Mouse (Mus musculus) hindbrain, embryonic 16.5 days (tissue): ENCODE results near the gene Atp2b4. TPM values are rescaled to one million over a fixed set of nuclear protein-coding genes. Genes with fewer than 3 reads are reported as not detected.

Experiments used
- ATAC-seq: fragments of 200-750 bp; cut with Nextera tagmentation; 2 replicates; pipeline ENCODE4 v1.8.0; 2017; ENCODE audit warnings: moderate TSS enrichment, moderate library complexity
- H3K27ac ChIP-seq: fragments of 300-500 bp; sonication (generic); 2 replicates; pipeline ENCODE4 v1.5.1; 2014; ENCODE audit warnings: low read depth, mild to moderate bottlenecking, control low read depth, low read length, moderate library complexity
- H3K27me3 ChIP-seq: fragments of 300-500 bp; sonication (generic); replicated peaks from 2 replicates; pipeline ENCODE4 v1.6.1; 2014; ENCODE audit warnings: low read length; ENCODE audit not compliant: control insufficient read depth, insufficient read depth
- H3K36me3 ChIP-seq: fragments of 300-500 bp; sonication (generic); 2 replicates; pipeline ENCODE4 v1.6.1; 2014; ENCODE audit warnings: mild to moderate bottlenecking, low read length, moderate library complexity, mixed read lengths; ENCODE audit not compliant: control insufficient read depth, insufficient read depth
- H3K4me1 ChIP-seq: fragments of 300-500 bp; sonication (generic); 2 replicates; pipeline ENCODE4 v1.6.1; 2014; ENCODE audit warnings: low read depth, low read length; ENCODE audit not compliant: control insufficient read depth, insufficient read depth
- H3K4me2 ChIP-seq: fragments of 300-500 bp; sonication (generic); 2 replicates; pipeline ENCODE4 v1.6.1; 2014; ENCODE audit warnings: mild to moderate bottlenecking, low read length, control low read depth, moderate library complexity
- H3K4me3 ChIP-seq: fragments of 300-500 bp; sonication (generic); 2 replicates; pipeline ENCODE4 v1.5.1; 2014; ENCODE audit warnings: mild to moderate bottlenecking, low read length, control low read depth, moderate library complexity
- H3K9ac ChIP-seq: fragments of 300-500 bp; sonication (generic); 2 replicates; pipeline ENCODE4 v1.6.1; 2014; ENCODE audit warnings: low read depth, mild to moderate bottlenecking, control low read depth, low read length, moderate library complexity
- H3K9me3 ChIP-seq: fragments of 300-500 bp; sonication (generic); 2 replicates; pipeline ENCODE4 v1.6.1; 2014; ENCODE audit warnings: mild to moderate bottlenecking, low read length, moderate library complexity; ENCODE audit not compliant: control insufficient read depth
- WGBS: fragments of 180-500 bp; shearing (Covaris S2); extraction: QIAGEN DNeasy Blood & Tissue Kit; methylation state at CpG from one replicate; pipeline ENCODE4 v1.1.7; 2014; 5-methylcytosine and 5-hydroxymethylcytosine counted together
- polyA plus RNA-seq: library from polyadenylated mRNA; unstranded; fragments of >200 nt; fragmentation: Nextera tagmentation; extraction: Ambion mirVana; gene quantifications from 2 replicates; pipeline ENCODE4 v1.2.1, GENCODE M21; 2015

The Atp2b4 gene
- polyA plus RNA-seq, 1 experiment from 2014 or later, result 14.7 TPM

DNA sequence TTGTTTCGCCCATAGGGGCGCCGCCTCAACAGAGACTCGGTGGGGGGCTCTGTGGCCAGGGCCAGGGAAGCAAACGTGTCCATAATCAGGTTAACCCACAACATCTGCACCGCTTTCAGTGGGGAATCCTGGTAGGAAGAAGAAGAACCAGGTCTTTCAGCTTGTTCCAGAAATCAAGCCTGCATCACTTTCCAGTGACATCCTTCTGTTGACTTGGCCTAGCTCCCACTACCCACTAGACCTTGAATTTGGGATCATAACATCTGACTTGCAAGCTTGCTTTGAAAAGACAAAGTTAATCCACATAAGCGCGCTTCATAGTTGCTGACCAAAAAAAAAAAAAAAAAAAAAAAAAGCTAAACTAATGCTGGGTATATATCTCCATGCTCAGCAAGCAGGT lies 82.1 kb downstream of the Atp2b4 start:
- Histone ChIP-seq H3K9me3 (no peaks in the 10 kb centered on the region), H3K4me2 (no peak overlapping the region), H3K27ac (no peak overlapping the region), H3K27me3 (no peaks in the 10 kb centered on the region), H3K36me3 (no peaks in the 10 kb centered on the region), H3K4me1 (no peaks in the 10 kb centered on the region), H3K9ac (no peak overlapping the region), H3K4me3 (no peak overlapping the region)
- no peak for ATAC-seq
- 95% methylated on average over 8 of the region's 8 CpGs for WGBS

DNA sequence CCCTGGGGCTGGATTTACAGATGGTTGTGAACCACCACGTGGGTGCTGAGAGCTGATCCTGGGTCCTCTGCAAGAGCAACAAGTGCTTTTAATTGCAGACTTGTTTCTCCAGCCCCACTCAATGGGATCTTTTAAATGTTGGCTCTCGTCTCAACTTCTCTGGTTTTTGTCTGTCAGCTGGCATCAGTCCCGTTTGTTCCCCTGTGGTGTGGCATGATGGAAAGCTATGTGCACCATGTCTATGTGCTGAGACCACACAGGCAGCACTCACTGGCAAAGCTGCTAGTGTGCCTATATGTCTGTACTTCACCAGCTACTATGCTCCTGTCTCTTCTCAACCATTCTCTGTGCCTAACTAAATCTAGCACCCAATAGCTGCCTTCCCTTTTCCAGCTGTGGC lies 82.5 kb downstream of the Atp2b4 start:
- WGBS, result 65% methylated on average over 3 of the region's 3 CpGs
- H3K4me1 ChIP-seq, result no peaks in the 10 kb centered on the region; the same call in 1 of the 2 replicates
- H3K4me3 ChIP-seq, result no peak overlapping the region
- no peaks in the 10 kb centered on the region for H3K36me3 ChIP-seq
- H3K9me3 ChIP-seq, result no peaks in the 10 kb centered on the region
- no peak overlapping the region for H3K9ac ChIP-seq
- H3K4me2 ChIP-seq, result no peak overlapping the region
- no peak for ATAC-seq
- H3K27me3 ChIP-seq, result no peaks in the 10 kb centered on the region
- no peak overlapping the region for H3K27ac ChIP-seq

DNA sequence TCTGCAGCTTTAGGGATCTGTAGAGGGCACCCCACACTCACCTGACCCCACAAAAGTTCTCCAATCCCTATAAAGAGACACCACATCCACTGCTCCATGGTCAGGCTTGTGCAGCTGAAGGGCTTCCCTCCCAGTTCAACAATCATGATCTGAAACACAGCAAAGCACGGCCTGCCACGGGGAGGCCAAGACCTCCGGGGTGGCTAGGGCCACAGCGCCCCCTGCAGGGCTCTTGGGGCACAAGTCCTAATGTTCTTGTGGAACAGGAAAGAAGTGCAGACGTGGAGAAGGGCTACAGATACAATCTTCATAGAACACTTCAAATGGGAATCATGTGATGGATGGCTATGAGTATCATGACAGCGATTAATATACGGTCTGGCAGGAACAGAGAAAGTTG lies 84.4 kb downstream of the Atp2b4 start:
- ATAC-seq, result no peak
- no peaks in the 10 kb centered on the region for H3K36me3 ChIP-seq

DNA sequence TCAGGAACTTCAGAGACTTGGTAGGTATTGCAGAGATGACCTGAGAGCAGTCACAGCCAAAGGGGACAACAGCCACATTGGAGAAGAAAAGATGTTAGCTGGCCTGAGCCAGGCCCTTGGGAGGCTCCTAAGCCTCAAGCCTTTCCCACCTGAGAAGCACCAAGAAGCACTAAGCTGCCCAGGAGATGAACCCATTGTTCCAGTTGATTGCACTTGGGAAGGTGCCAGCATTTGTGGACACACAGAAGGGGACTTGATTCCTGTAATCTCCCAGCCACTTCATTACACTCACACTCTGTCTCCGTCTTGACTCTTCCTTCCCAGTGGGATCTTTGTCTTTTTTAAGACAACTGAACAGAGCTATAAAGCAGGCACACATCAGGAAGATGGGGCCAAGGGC lies 85.7 kb downstream of the Atp2b4 start:
- Histone ChIP-seq H3K9me3 (no peaks in the 10 kb centered on the region), H3K4me2 (no peak overlapping the region), H3K27ac (no peak overlapping the region), H3K27me3 (no peaks in the 10 kb centered on the region), H3K4me1 (no peaks in the 10 kb centered on the region; the same call in 1 of the 2 replicates), H3K36me3 (no peaks in the 10 kb centered on the region), H3K9ac (no peak overlapping the region), H3K4me3 (no peak overlapping the region)
- ATAC-seq, result no peak
- WGBS, result 54% methylated on average over 1 of the region's 1 CpGs

More for the DNA sequence above, 84.4 kb downstream of the Atp2b4 start:
- Histone ChIP-seq H3K4me3 (no peak overlapping the region), H3K9me3 (no peaks in the 10 kb centered on the region), H3K27ac (no peak overlapping the region), H3K27me3 (no peaks in the 10 kb centered on the region), H3K4me2 (no peak overlapping the region), H3K4me1 (no peaks in the 10 kb centered on the region; the same call in 1 of the 2 replicates), H3K9ac (no peak overlapping the region)
- WGBS, result 29% methylated on average over 7 of the region's 7 CpGs

GRCm38 (mm10) chr1:133713009-133713370 lies 87.9 kb downstream of the Atp2b4 start:
- H3K4me3 ChIP-seq, result no peak overlapping the region
- H3K9ac ChIP-seq, result no peak overlapping the region
- no peaks in the 10 kb centered on the region for H3K27me3 ChIP-seq
- no peak overlapping the region for H3K4me2 ChIP-seq
- no peaks in the 10 kb centered on the region; the same call in 1 of the 2 replicates for H3K4me1 ChIP-seq
- no peak overlapping the region; the same call in 1 of the 2 replicates for H3K27ac ChIP-seq
- no peaks in the 10 kb centered on the region for H3K36me3 ChIP-seq
- ATAC-seq, result peak; percentile 71
- no peaks in the 10 kb centered on the region for H3K9me3 ChIP-seq
- 42% methylated on average over 2 of the region's 2 CpGs for WGBS

DNA sequence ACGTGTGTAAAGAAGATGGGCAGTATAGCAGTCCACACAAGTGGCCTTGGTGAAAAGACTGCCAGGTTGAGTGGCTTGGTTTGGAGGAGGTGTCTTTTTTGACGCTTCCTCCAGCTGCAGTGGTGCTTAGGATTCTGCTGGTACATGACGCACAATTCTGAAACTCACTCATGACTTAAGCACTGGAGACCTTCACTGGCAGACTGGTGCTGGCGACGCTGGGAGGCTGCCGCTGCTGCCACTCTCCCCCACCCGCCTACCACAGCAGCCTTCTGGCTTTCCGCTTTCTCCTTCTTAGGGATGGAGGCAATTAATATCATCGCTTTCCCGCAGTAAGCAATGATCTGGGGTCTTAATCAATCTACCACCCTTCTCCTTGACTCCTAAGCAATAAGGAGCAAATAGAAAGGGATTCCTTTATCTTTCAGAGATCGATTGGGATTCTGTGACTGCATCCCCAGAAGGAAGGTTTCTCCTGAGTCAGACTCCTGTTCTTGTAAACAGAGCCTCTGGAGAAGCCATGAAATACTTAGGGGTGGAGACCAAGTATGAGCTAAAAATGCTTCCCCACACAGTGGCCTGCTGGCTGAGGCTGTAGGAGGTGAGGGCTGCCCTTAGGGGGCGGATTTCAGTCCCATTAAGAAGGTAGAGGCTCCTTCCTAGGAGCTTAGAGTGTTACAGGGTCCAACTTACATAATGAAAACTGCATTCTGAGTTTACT lies 88.4 kb downstream of the Atp2b4 start:
- 56% methylated on average over 12 of the region's 12 CpGs for WGBS
- ATAC-seq, result peak; percentile 42

GRCm38 (mm10) chr1:133711376-133711775 lies 89.5 kb downstream of the Atp2b4 start:
- 53% methylated on average over 6 of the region's 6 CpGs for WGBS
- Histone ChIP-seq H3K4me3 (no peak overlapping the region), H3K4me2 (no peak overlapping the region), H3K36me3 (no peaks in the 10 kb centered on the region), H3K9ac (no peak overlapping the region), H3K27ac (no peak overlapping the region), H3K9me3 (no peaks in the 10 kb centered on the region), H3K27me3 (no peaks in the 10 kb centered on the region), H3K4me1 (no peaks in the 10 kb centered on the region; the same call in 1 of the 2 replicates)
- ATAC-seq, result no peak

More for the DNA sequence above, 88.4 kb downstream of the Atp2b4 start:
- H3K4me1 ChIP-seq, result no peaks in the 10 kb centered on the region; the same call in 1 of the 2 replicates
- H3K4me2 ChIP-seq, result no peak overlapping the region
- no peaks in the 10 kb centered on the region for H3K9me3 ChIP-seq
- H3K36me3 ChIP-seq, result no peaks in the 10 kb centered on the region
- no peak overlapping the region for H3K9ac ChIP-seq
- H3K27ac ChIP-seq, result no peak overlapping the region
- H3K4me3 ChIP-seq, result no peak overlapping the region
- H3K27me3 ChIP-seq, result no peaks in the 10 kb centered on the region

DNA sequence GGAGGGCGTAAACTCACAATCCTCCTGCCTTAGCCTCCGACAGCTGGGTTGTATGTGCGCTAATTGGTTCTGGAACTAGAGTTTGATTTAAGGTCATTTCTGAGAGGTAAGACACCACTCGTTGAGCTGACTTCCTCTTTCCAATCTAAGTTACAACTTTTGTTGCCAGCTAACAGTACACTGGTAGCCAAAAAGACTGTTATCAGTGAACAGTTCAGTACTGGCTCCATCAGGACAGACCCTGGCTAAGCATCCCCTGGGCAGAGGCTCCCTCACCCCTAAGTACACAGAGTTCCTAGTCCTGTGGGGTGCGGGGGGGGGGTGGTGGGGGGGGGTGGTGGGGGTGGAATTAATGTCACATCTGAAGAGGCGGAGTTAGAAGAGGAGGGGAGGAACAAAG lies 89.9 kb downstream of the Atp2b4 start:
- H3K36me3 ChIP-seq, result no peaks in the 10 kb centered on the region
- WGBS, result 54% methylated on average over 6 of the region's 6 CpGs
- ATAC-seq, result no peak

DNA sequence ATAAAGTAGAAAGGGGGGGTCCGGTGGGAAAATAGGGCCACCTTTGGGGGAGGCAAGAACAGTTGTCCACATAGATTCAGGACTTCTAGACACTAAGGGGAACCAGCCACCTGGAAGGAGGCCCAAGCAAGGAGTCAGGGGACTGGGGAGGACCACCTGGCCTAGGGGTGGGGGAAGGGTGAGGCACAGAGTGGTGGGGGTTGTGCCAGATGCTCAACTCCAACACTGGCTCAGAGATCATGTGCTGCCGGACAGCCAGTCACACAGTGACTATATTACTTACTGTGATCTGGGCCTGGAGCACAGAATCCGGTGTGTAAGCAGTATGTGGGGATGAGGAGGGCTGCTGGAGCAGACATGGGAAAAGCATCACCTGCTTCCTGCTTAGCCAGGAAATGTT lies 91.5 kb downstream of the Atp2b4 start:
- WGBS, result 76% methylated on average over 3 of the region's 3 CpGs
- Histone ChIP-seq H3K9me3 (no peaks in the 10 kb centered on the region), H3K4me3 (no peak overlapping the region), H3K27me3 (no peaks in the 10 kb centered on the region), H3K4me2 (no peak overlapping the region), H3K27ac (no peak overlapping the region), H3K4me1 (no peaks in the 10 kb centered on the region; the same call in 1 of the 2 replicates), H3K9ac (no peak overlapping the region), H3K36me3 (no peaks in the 10 kb centered on the region)
- no peak for ATAC-seq

More for the DNA sequence above, 89.9 kb downstream of the Atp2b4 start:
- no peak overlapping the region for H3K9ac ChIP-seq
- H3K4me3 ChIP-seq, result no peak overlapping the region
- H3K9me3 ChIP-seq, result no peaks in the 10 kb centered on the region
- H3K4me2 ChIP-seq, result no peak overlapping the region
- no peaks in the 10 kb centered on the region for H3K27me3 ChIP-seq
- no peak overlapping the region for H3K27ac ChIP-seq
- no peaks in the 10 kb centered on the region; the same call in 1 of the 2 replicates for H3K4me1 ChIP-seq
